Mouse (Mus musculus): ENCODE data around the gene Plekha8.

The Plekha8 gene

GRCm38 (mm10) chr6:54586911-54587310 lies 8.0 kb upstream of the Plekha8 start:
- no peak for DNase-seq (ENCODE audit: low read depth, low spot score)

- no peak for DNase-seq (ENCODE audit: low read depth, low spot score)
Observed at GRCm38 (mm10) chr6:54587683-54588082, 7.2 kb upstream of the Plekha8 start.

- no peak for DNase-seq (ENCODE audit: low read depth, low spot score)
Observed at GRCm38 (mm10) chr6:54588212-54588611, 6.7 kb upstream of the Plekha8 start.

- DNase-seq (ENCODE audit: low read depth, low spot score), result no peak
Observed at GRCm38 (mm10) chr6:54590691-54591090, 4.2 kb upstream of the Plekha8 start.

GRCm38 (mm10) chr6:54591778-54592177 lies 3.1 kb upstream of the Plekha8 start:
- DNase-seq (ENCODE audit: low read depth, low spot score), result no peak

- DNase-seq (ENCODE audit: low read depth, low spot score), result peak; percentile 94
Observed at GRCm38 (mm10) chr6:54592938-54593535, 1.9 kb upstream of the Plekha8 start.

GRCm38 (mm10) chr6:54593766-54594468 lies 994 bp upstream of the Plekha8 start:
- no peak for DNase-seq (ENCODE audit: low read depth, low spot score)

- DNase-seq (ENCODE audit: low read depth, low spot score), result no peak
Observed at GRCm38 (mm10) chr6:54595330-54595878, 493 bp downstream of the Plekha8 start.

GRCm38 (mm10) chr6:54597208-54597607 lies 2.3 kb downstream of the Plekha8 start, which contains the start of gene Fkbp14:
Fkbp14 (minus strand) TSS chr6:54597308.
- DNase-seq (ENCODE audit: low read depth, low spot score), result no peak

- DNase-seq (ENCODE audit: low read depth, low spot score), result no peak
Observed at GRCm38 (mm10) chr6:54597711-54598110, 2.8 kb downstream of the Plekha8 start.

- no peak for DNase-seq (ENCODE audit: low read depth, low spot score)
Observed at GRCm38 (mm10) chr6:54600681-54601347, 5.9 kb downstream of the Plekha8 start.

GRCm38 (mm10) chr6:54602891-54603290 lies 8.0 kb downstream of the Plekha8 start:
- DNase-seq (ENCODE audit: low read depth, low spot score), result no peak

- no peak for DNase-seq (ENCODE audit: low read depth, low spot score)
Observed at GRCm38 (mm10) chr6:54604001-54604715, 9.2 kb downstream of the Plekha8 start.

GRCm38 (mm10) chr6:54606241-54606640 lies 11.3 kb downstream of the Plekha8 start:
- no peak for DNase-seq (ENCODE audit: low read depth, low spot score)

- DNase-seq (ENCODE audit: low read depth, low spot score), result no peak
Observed at GRCm38 (mm10) chr6:54617363-54617762, 22.5 kb downstream of the Plekha8 start.

GRCm38 (mm10) chr6:54619530-54619929 lies 24.6 kb downstream of the Plekha8 start:
- no peak for DNase-seq (ENCODE audit: low read depth, low spot score)

- no peak for DNase-seq (ENCODE audit: low read depth, low spot score)
Observed at GRCm38 (mm10) chr6:54620357-54620756, 25.4 kb downstream of the Plekha8 start.

- DNase-seq (ENCODE audit: low read depth, low spot score), result no peak
Observed at GRCm38 (mm10) chr6:54628381-54628780, 33.5 kb downstream of the Plekha8 start.

- DNase-seq (ENCODE audit: low read depth, low spot score), result no peak
Observed at GRCm38 (mm10) chr6:54629734-54630133, 34.8 kb downstream of the Plekha8 start.

- DNase-seq (ENCODE audit: low read depth, low spot score), result no peak
Observed at GRCm38 (mm10) chr6:54631462-54631861, 36.6 kb downstream of the Plekha8 start.

GRCm38 (mm10) chr6:54639877-54640276 lies 45.0 kb downstream of the Plekha8 start:
- DNase-seq (ENCODE audit: low read depth, low spot score), result no peak

- DNase-seq (ENCODE audit: low read depth, low spot score), result peak; percentile 48
Observed at GRCm38 (mm10) chr6:54641953-54642352, 47.0 kb downstream of the Plekha8 start.
